27 mouse cellular contexts compared by ENCODE assay signal in genomic region chr6:115345013-115345412, GRCm38 (mm10). TPM values are rescaled to one million over a fixed set of nuclear protein-coding genes. Genes with fewer than 3 reads are reported as not detected.
DNase-seq lines count a peak whose midpoint lies in the region; ATAC-seq lines count a peak whose summit lies in the region.
"Had no signal": no experiment of that assay in that cellular context is flagged by ENCODE, and none has a peak within 500 bp of the region (broad histone marks: within the 10 kb centered on the region; RNA-seq: fewer than 3 reads in every experiment).

No protein-coding gene starts in this region.

- no peak for ATAC-seq in heart, embryonic 13.5 days (ENCODE audit: extremely low read depth, insufficient number of reproducible peaks, low FRiP score, low TSS enrichment)
- ATAC-seq in lung, embryonic 15.5 days (ENCODE audit: borderline replicate concordance, extremely low read depth, low FRiP score, low TSS enrichment) = no peak
- ATAC-seq in liver, embryonic 13.5 days (ENCODE audit: low read depth) = peak; percentile 64
- ATAC-seq: activated CD4-positive, CD25-positive, alpha-beta regulatory T cell, adult 4 months; forebrain, embryonic 16.5 days; hindbrain, postnatal 0 days; midbrain, embryonic 16.5 days had no signal

- no peaks in the 10 kb centered on the region for H3K9me3 ChIP-seq in heart, embryonic 13.5 days
- H3K9me3 ChIP-seq in lung, embryonic 15.5 days = no peaks in the 10 kb centered on the region
- no peaks in the 10 kb centered on the region for H3K9me3 ChIP-seq in liver, embryonic 13.5 days (replicated peaks)
- H3K9me3 ChIP-seq: embryonic facial prominence, embryonic 12.5 days; heart, embryonic 10.5 days; hindbrain, embryonic 10.5 days; intestine, embryonic 15.5 days; limb, embryonic 12.5 days had no signal

- H3K4me1 ChIP-seq in heart, embryonic 13.5 days = peaks cover 14% of the 10 kb centered on the region
- H3K4me1 ChIP-seq in lung, embryonic 15.5 days = 0 out of 2 replicates have a peak, but pooled peaks cover 15% of the 10 kb centered on the region
- peaks cover 18% of the 10 kb centered on the region for H3K4me1 ChIP-seq in liver, embryonic 13.5 days (replicated peaks)

- no peaks in the 10 kb centered on the region for H3K36me3 ChIP-seq in heart, embryonic 13.5 days
- H3K36me3 ChIP-seq in lung, embryonic 15.5 days = no peaks in the 10 kb centered on the region
- no peaks in the 10 kb centered on the region for H3K36me3 ChIP-seq in liver, embryonic 13.5 days
- H3K36me3 ChIP-seq: embryonic facial prominence, embryonic 12.5 days; heart, embryonic 10.5 days; hindbrain, embryonic 10.5 days; intestine, embryonic 15.5 days; limb, embryonic 12.5 days had no signal

- H3K27me3 ChIP-seq in heart, embryonic 13.5 days (replicated peaks) = no peaks in the 10 kb centered on the region
- no peaks in the 10 kb centered on the region for H3K27me3 ChIP-seq in lung, embryonic 15.5 days
- no peaks in the 10 kb centered on the region for H3K27me3 ChIP-seq in liver, embryonic 13.5 days
- H3K27me3 ChIP-seq: embryonic facial prominence, embryonic 12.5 days; intestine, embryonic 15.5 days; limb, embryonic 12.5 days had no signal

- H3K4me2 ChIP-seq in heart, embryonic 13.5 days = 0 out of 2 replicates have a peak overlapping the region, but pooled peaks have one; percentile 28
- H3K4me2 ChIP-seq in lung, embryonic 15.5 days = peak overlapping the region; percentile 10; the same call in 1 of the 2 replicates
- H3K4me2 ChIP-seq in liver, embryonic 13.5 days = peak overlapping the region; percentile 39; the same call in 1 of the 2 replicates
- H3K4me2 ChIP-seq: embryonic facial prominence, embryonic 12.5 days; intestine, embryonic 15.5 days had no signal

- H3K9ac ChIP-seq in heart, embryonic 13.5 days = no peak overlapping the region
- no peak overlapping the region for H3K9ac ChIP-seq in lung, embryonic 15.5 days
- no peak overlapping the region for H3K9ac ChIP-seq in liver, embryonic 13.5 days
- H3K9ac ChIP-seq: embryonic facial prominence, embryonic 12.5 days; intestine, embryonic 15.5 days; limb, embryonic 12.5 days had no signal

- no peak overlapping the region for H3K27ac ChIP-seq in heart, embryonic 13.5 days (replicated peaks)
- H3K27ac ChIP-seq in lung, embryonic 15.5 days = no peak overlapping the region
- no peak overlapping the region for H3K27ac ChIP-seq in liver, embryonic 13.5 days
- H3K27ac ChIP-seq: embryonic facial prominence, embryonic 12.5 days; heart, embryonic 10.5 days; hindbrain, postnatal 0 days; intestine, embryonic 15.5 days; limb, embryonic 12.5 days had no signal

- WGBS in heart, embryonic 13.5 days = 74% methylated on average over 8 of the region's 8 CpGs
- WGBS in lung, embryonic 15.5 days = 79% methylated on average over 8 of the region's 8 CpGs
- WGBS in liver, embryonic 13.5 days (ENCODE audit: insufficient replicate concordance) = 58% methylated on average over 8 of the region's 8 CpGs

- DNase-seq in heart, adult 9 months (ENCODE audit: low spot score in 2 of 2) = no peak
- no peak for DNase-seq in lung, postnatal 25 days (ENCODE audit: low spot score)
- DNase-seq in liver, embryonic 13.5 days = no peak
- DNase-seq in urinary bladder, postnatal 10 days (ENCODE audit: low spot score) = no peak
- DNase-seq in thymus, postnatal 25 days = no peak
- DNase-seq: adrenal gland, adult 2 months; adrenal gland, postnatal 36 days; B cell, adult 2 months; cerebellum, adult 11 months; cerebellum, adult 9-10 months; cerebellum, postnatal 36 days; embryo, embryonic 11 days; gastrocnemius, postnatal 10 days; lung, postnatal 14 days; right cerebral cortex, postnatal 25 days; thymus, postnatal 36 days had no signal

- H3K4me3 ChIP-seq in heart, embryonic 13.5 days = no peak overlapping the region
- H3K4me3 ChIP-seq in lung, embryonic 15.5 days = no peak overlapping the region
- H3K4me3 ChIP-seq in liver, embryonic 13.5 days (replicated peaks) = no peak overlapping the region
- H3K4me3 ChIP-seq: embryonic facial prominence, embryonic 12.5 days; heart, embryonic 10.5 days; hindbrain, embryonic 10.5 days; intestine, embryonic 15.5 days; limb, embryonic 12.5 days had no signal

RNA-seq across cellular contexts. Expression of gene Pparg, which starts 15.7 kb away (rescaled TPM):
- 1.0 and 1.5 TPM in 2 replicates for polyA plus RNA-seq in heart, embryonic 13.5 days (2015; fragmentation: Nextera tagmentation; extraction: Ambion mirVana)
- polyA plus RNA-seq in lung, embryonic 15.5 days (2015; fragmentation: Nextera tagmentation; extraction: Ambion mirVana) = 3.9 and 4.2 TPM in 2 replicates
- 1.2 and 1.3 TPM in 2 replicates for polyA plus RNA-seq in liver, embryonic 13.5 days (2015; fragmentation: Nextera tagmentation; extraction: Ambion mirVana)
